Mouse (Mus musculus) G1E (cell line): ENCODE data around the gene Serpinb8.

ENCODE experiments used
- CTCF ChIP-seq: IDR thresholded peaks from 2 replicates; pipeline ENCODE4 v1.5.1; 2012; ENCODE audit warnings: low read depth, low read length, inconsistent platforms, mixed read lengths
- GATA1 ChIP-seq: IDR thresholded peaks from 2 replicates; pipeline ENCODE4 v1.6.1; 2012; ENCODE audit warnings: borderline replicate concordance, low read length, inconsistent platforms, mixed read lengths
- GATA2 ChIP-seq: IDR thresholded peaks from 2 replicates; pipeline ENCODE4 v1.6.1; 2012; ENCODE audit warnings: low read depth, low read length, inconsistent platforms, borderline replicate concordance
- POLR2AphosphoS5 ChIP-seq: IDR thresholded peaks from 2 replicates; pipeline ENCODE4 v1.6.1; 2012; ENCODE audit warnings: low read depth, low read length, inconsistent platforms; ENCODE audit not compliant: insufficient replicate concordance
- TAL1 ChIP-seq: conservative IDR thresholded peaks from 2 replicates; pipeline ENCODE4 v1.6.1; 2012; ENCODE audit warnings: low read depth, low read length, inconsistent platforms, mixed read lengths

- TF ChIP-seq CTCF, result no peak
- TF ChIP-seq GATA1, result no peak
- TF ChIP-seq POLR2AphosphoS5, result no peak
- no peak for TF ChIP-seq GATA2
- TF ChIP-seq TAL1, result no peak
Measured at GRCm38 (mm10) chr1:107614087-107614486, 24.3 kb downstream of the Serpinb8 start.
